Mouse (Mus musculus) lung, embryonic 14.5 days (tissue): Measurements from ENCODE around the gene Cdk17. TPM values are rescaled to one million over a fixed set of nuclear protein-coding genes. Genes with fewer than 3 reads are reported as not detected.

ENCODE experiments used
- ATAC-seq: fragments of 200-750 bp; cut with Nextera tagmentation; 2 replicates; pipeline ENCODE4 v1.8.0; 2017; ENCODE audit warnings: mild to moderate bottlenecking, moderate TSS enrichment, moderate library complexity; ENCODE audit not compliant: insufficient read depth
- DNase-seq: peaks from one replicate; pipeline ENCODE4 v3.0.0-alpha.2; 2015
- H3K27ac ChIP-seq: fragments of 300-500 bp; sonication (generic); 2 replicates; pipeline ENCODE4 v1.5.1; 2014; ENCODE audit warnings: low read depth, mild to moderate bottlenecking, moderate library complexity
- H3K27me3 ChIP-seq: fragments of 300-500 bp; sonication (generic); 2 replicates; pipeline ENCODE4 v1.6.1; 2014; ENCODE audit warnings: low read length, control low read depth; ENCODE audit not compliant: insufficient read depth
- H3K36me3 ChIP-seq: fragments of 300-500 bp; sonication (generic); 2 replicates; pipeline ENCODE4 v1.6.1; 2014; ENCODE audit warnings: control low read depth; ENCODE audit not compliant: insufficient read depth
- H3K4me1 ChIP-seq: fragments of 300-500 bp; sonication (generic); 2 replicates; pipeline ENCODE4 v1.6.1; 2014; ENCODE audit warnings: antibody characterized with exemption, control low read depth; ENCODE audit not compliant: insufficient read depth
- H3K4me2 ChIP-seq: fragments of 300-500 bp; sonication (generic); 2 replicates; pipeline ENCODE4 v1.6.1; 2014; ENCODE audit warnings: mild to moderate bottlenecking
- H3K4me3 ChIP-seq: fragments of 300-500 bp; sonication (generic); 2 replicates; pipeline ENCODE4 v1.5.1; 2014; ENCODE audit warnings: low read depth, low read length
- H3K9ac ChIP-seq: fragments of 300-500 bp; sonication (generic); 2 replicates; pipeline ENCODE4 v1.6.1; 2014
- H3K9me3 ChIP-seq: fragments of 300-500 bp; sonication (generic); 2 replicates; pipeline ENCODE4 v1.6.1; 2016; ENCODE audit warnings: low read depth, low read length, control low read depth
- CTCF ChIP-seq: IDR thresholded peaks from 2 replicates; pipeline ENCODE4 v1.5.1; 2016; ENCODE audit warnings: antibody characterized with exemption, low read depth
- WGBS: fragments of 180-500 bp; shearing (Covaris S2); extraction: QIAGEN DNeasy Blood & Tissue Kit; methylation state at CpG from one replicate; pipeline ENCODE4 v1.1.7; 2014; 5-methylcytosine and 5-hydroxymethylcytosine counted together
- polyA plus RNA-seq: library from polyadenylated mRNA; unstranded; fragments of >200 nt; fragmentation: Nextera tagmentation; extraction: Ambion mirVana; gene quantifications from 2 replicates; pipeline ENCODE4 v1.2.1, GENCODE M21; 2014

Cdk17 gene
- polyA plus RNA-seq, 1 experiment from 2014 or later = 25.9 TPM

DNA sequence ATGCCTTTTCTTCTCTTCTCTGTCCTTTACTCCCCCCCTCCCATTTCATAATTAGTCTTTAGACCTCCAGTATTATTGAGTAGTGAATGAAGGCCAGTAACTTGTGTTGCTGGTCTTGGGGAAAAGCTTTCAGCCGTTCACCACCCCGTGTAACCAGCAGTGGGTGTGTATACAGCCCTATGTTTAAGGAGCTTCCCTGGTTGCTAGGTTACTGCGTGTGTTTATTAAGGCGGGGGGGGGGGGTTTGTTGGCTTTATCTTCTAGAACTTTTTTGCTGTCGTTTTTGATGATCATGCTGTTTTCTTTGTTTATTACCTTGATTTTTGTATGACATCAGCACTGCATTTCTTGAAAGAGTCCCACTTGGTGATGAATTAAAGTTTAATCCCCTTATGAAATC lies 82.2 kb downstream of the Cdk17 start:
- 9% methylated on average over 5 of the region's 5 CpGs for WGBS
- Histone ChIP-seq H3K4me3 (no peak overlapping the region), H3K4me1 (no peaks in the 10 kb centered on the region), H3K4me2 (no peak overlapping the region), H3K27ac (no peak overlapping the region), H3K36me3 (peaks cover 53% of the 10 kb centered on the region), H3K27me3 (no peaks in the 10 kb centered on the region), H3K9ac (no peak overlapping the region), H3K9me3 (no peaks in the 10 kb centered on the region)
- no peak for ATAC-seq
- TF ChIP-seq CTCF = no peak
- no peak for DNase-seq

DNA sequence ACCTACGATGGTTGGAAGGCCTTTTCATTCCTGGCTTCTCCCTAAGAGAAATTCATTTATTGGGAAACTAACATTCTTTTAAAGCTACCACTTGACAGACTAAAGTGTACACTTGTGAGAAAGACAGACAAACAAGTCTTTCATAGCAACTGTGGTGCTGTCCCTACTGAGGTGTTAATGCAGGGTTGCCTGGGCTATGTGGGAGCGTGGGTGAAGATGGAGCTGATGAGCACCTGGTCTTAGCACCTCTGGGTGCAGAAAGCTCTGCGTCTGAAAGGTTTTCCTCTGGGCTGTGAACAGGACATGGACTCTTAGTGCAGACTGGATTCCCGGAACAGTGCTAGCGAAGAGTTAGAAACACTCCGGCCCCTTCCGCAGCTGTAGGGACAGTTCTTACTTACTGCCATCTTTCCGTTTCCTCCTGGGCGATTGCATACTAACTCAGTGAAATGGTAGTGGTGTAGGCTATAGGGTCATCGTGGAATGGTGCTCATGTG lies 83.6 kb downstream of the Cdk17 start:
- H3K4me3 ChIP-seq = no peak overlapping the region
- H3K9ac ChIP-seq = no peak overlapping the region
- no peak for ATAC-seq
- 83% methylated on average over 10 of the region's 10 CpGs for WGBS
- no peaks in the 10 kb centered on the region for H3K27me3 ChIP-seq
- H3K4me2 ChIP-seq = no peak overlapping the region
- no peak overlapping the region for H3K27ac ChIP-seq
- H3K36me3 ChIP-seq = peaks cover 53% of the 10 kb centered on the region
- TF ChIP-seq CTCF = no peak
- H3K9me3 ChIP-seq = no peaks in the 10 kb centered on the region
- H3K4me1 ChIP-seq = no peaks in the 10 kb centered on the region
- DNase-seq = no peak

DNA sequence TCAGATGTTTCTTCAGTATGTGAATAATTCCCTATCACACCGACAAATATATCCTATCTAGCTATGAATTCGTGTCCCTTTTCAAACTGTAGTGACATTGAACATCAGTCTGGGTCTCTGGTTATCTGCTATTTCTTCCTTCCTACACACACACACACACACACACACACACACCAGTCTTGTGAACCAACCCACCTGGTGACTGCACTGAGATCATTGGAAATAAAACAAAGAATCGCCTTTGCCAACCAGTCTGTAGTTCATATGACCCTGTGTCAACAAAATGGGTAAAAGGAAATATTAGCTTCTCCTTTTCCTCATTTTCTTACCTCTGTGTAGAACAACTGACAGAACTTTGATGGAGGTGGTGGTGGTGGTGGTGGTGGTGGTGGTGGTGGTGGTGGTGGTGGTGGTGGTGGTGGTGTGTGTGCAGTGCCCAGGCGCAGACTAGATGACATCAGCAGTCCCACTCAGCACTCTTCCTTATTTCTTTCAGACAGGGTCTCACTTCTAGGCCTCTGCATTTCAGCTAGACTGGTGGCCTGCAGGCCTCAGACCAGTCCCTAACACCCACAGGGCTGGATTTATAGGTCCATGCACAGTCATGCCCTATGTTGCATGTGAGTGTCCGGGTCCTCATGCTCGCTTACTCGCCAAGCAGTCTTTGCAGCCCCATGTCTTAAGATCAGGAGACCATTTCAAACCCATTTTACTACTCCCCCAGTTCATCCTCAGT lies 85.7 kb downstream of the Cdk17 start:
- no peaks in the 10 kb centered on the region for H3K4me1 ChIP-seq
- no peaks in the 10 kb centered on the region for H3K27me3 ChIP-seq
- DNase-seq = no peak
- TF ChIP-seq CTCF = no peak
- peaks cover 47% of the 10 kb centered on the region for H3K36me3 ChIP-seq
- no peak overlapping the region for H3K4me3 ChIP-seq
- ATAC-seq = no peak
- 89% methylated on average over 7 of the region's 7 CpGs for WGBS
- H3K9ac ChIP-seq = no peak overlapping the region
- H3K4me2 ChIP-seq = no peak overlapping the region
- H3K9me3 ChIP-seq = no peaks in the 10 kb centered on the region
- no peak overlapping the region for H3K27ac ChIP-seq

DNA sequence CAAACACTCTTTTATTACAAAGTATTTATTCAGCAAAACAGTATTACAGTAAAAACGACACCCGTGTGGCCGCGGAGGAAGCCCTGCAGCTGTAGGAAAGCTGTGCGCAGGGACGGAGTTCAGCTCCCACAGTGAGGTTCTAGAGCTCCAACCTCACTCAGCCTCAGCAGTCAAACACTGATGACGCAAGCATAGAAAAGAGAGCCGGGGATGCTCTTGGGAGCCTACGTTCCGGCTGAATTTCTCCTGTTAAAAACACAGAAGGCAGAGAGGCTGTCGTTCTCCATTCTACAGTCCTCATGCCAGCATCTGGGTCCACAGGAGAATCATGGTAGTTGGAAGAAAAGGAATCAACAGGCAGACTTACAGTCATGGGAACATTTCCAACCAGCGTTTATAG lies 86.7 kb downstream of the Cdk17 start:
- Histone ChIP-seq H3K36me3 (peaks cover 42% of the 10 kb centered on the region), H3K4me3 (no peak overlapping the region), H3K4me1 (no peaks in the 10 kb centered on the region), H3K27me3 (no peaks in the 10 kb centered on the region), H3K9ac (no peak overlapping the region), H3K9me3 (no peaks in the 10 kb centered on the region), H3K4me2 (no peak overlapping the region), H3K27ac (0 out of 2 replicates have a peak overlapping the region, but pooled peaks have one; percentile 16)
- ATAC-seq = no peak
- no peak for DNase-seq
- no peak for TF ChIP-seq CTCF
- 72% methylated on average over 12 of the region's 12 CpGs for WGBS

- peaks cover 47% of the 10 kb centered on the region for H3K36me3 ChIP-seq
These were observed 87.2 kb downstream of the Cdk17 start for GRCm38 (mm10) chr10:93247902-93248301.

DNA sequence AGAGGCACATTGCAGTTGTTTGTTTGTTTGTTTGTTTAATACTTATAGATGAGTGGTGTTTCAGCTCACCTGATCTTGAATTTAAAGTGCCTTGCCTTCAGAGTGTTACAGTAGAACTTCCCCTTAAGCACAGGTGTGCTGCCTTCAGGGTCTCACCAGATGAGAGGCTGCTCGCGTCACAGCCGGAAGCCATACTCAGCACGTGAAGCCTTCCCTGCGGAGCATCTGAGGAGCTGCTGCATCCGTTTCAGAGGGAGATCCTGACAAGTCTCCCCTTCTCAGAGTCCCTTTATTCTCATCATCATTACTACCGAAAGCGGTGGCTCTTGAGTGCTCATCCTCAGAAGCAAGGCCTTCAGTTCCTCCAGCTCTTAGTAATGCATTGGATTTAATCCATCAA lies 87.7 kb downstream of the Cdk17 start:
- peaks cover 52% of the 10 kb centered on the region for H3K36me3 ChIP-seq
- no peaks in the 10 kb centered on the region for H3K9me3 ChIP-seq
- no peak overlapping the region for H3K4me3 ChIP-seq
- DNase-seq (no peak), ATAC-seq (no peak)
- no peak overlapping the region for H3K9ac ChIP-seq
- no peaks in the 10 kb centered on the region for H3K27me3 ChIP-seq
- no peak overlapping the region for H3K4me2 ChIP-seq
- 79% methylated on average over 8 of the region's 8 CpGs for WGBS
- no peak overlapping the region for H3K27ac ChIP-seq
- no peaks in the 10 kb centered on the region for H3K4me1 ChIP-seq
- TF ChIP-seq CTCF = no peak

More at GRCm38 (mm10) chr10:93247902-93248301, 87.2 kb downstream of the Cdk17 start:
- H3K4me1 ChIP-seq = no peaks in the 10 kb centered on the region
- H3K9ac ChIP-seq = no peak overlapping the region
- DNase-seq = no peak
- peak; percentile 69; the same call in 1 of the 2 replicates for ATAC-seq
- no peak for TF ChIP-seq CTCF
- no peaks in the 10 kb centered on the region for H3K27me3 ChIP-seq
- no peak overlapping the region for H3K4me2 ChIP-seq
- H3K9me3 ChIP-seq = no peaks in the 10 kb centered on the region
- no peak overlapping the region for H3K4me3 ChIP-seq
- H3K27ac ChIP-seq = no peak overlapping the region
- 45% methylated on average over 6 of the region's 6 CpGs for WGBS

GRCm38 (mm10) chr10:93249901-93250300 lies 89.2 kb downstream of the Cdk17 start:
- Histone ChIP-seq H3K9me3 (no peaks in the 10 kb centered on the region), H3K9ac (no peak overlapping the region), H3K36me3 (peaks cover 66% of the 10 kb centered on the region), H3K27ac (no peak overlapping the region), H3K27me3 (no peaks in the 10 kb centered on the region), H3K4me3 (no peak overlapping the region), H3K4me2 (no peak overlapping the region), H3K4me1 (no peaks in the 10 kb centered on the region)
- no peak for TF ChIP-seq CTCF
- ATAC-seq = no peak
- WGBS = 72% methylated on average over 7 of the region's 7 CpGs
- DNase-seq = no peak
